19 mouse cellular contexts compared by ENCODE assay signal in genomic region chr14:120722546-120723112, GRCm38 (mm10).
DNase-seq lines count a peak whose midpoint lies in the region; ATAC-seq and TF ChIP-seq lines count a peak whose summit lies in the region.
"Had no signal": no experiment of that assay in that cellular context is flagged by ENCODE, and none has a peak within 500 bp of the region (broad histone marks: within the 10 kb centered on the region; RNA-seq: fewer than 3 reads in every experiment).

No protein-coding gene starts in this region.

- WGBS in heart, adult 2 months: 33% methylated on average over 6 of the region's 6 CpGs
- 26% methylated on average over 6 of the region's 6 CpGs for WGBS in lung, postnatal 0 days
- 71% methylated on average over 6 of the region's 6 CpGs for WGBS in hindbrain, embryonic 13.5 days

- no peaks in the 10 kb centered on the region for H3K36me3 ChIP-seq in heart, adult 2 months (ENCODE audit: control insufficient read depth, insufficient read depth, low read length)
- no peaks in the 10 kb centered on the region for H3K36me3 ChIP-seq in lung, postnatal 0 days (ENCODE audit: insufficient read depth, low read length)
- H3K36me3 ChIP-seq in hindbrain, embryonic 13.5 days: no peaks in the 10 kb centered on the region
- H3K36me3 ChIP-seq: embryonic facial prominence, embryonic 15.5 days; forebrain, embryonic 12.5 days; G1E had no signal

- H3K9me3 ChIP-seq in lung, postnatal 0 days (ENCODE audit: low read length): no peaks in the 10 kb centered on the region
- no peaks in the 10 kb centered on the region for H3K9me3 ChIP-seq in hindbrain, embryonic 13.5 days
- H3K9me3 ChIP-seq: embryonic facial prominence, embryonic 15.5 days; forebrain, embryonic 12.5 days had no signal

- peak; percentile 30 for ATAC-seq in lung, postnatal 0 days
- no peak for ATAC-seq in erythroblast, adult 5-6 weeks (replicated peaks; ENCODE audit: low FRiP score, poor library complexity, severe bottlenecking)
- no peak for ATAC-seq in hindbrain, embryonic 13.5 days (ENCODE audit: low FRiP score)
- ATAC-seq: inflammation-experienced regulatory T-cells, adult 6 months had no signal

- no peak overlapping the region for H3K4me3 ChIP-seq in heart, adult 2 months
- no peak overlapping the region for H3K4me3 ChIP-seq in lung, postnatal 0 days (ENCODE audit: low read depth, low read length)
- no peak overlapping the region for H3K4me3 ChIP-seq in hindbrain, embryonic 13.5 days
- H3K4me3 ChIP-seq: embryonic facial prominence, embryonic 15.5 days; forebrain, embryonic 12.5 days; megakaryocyte, embryonic 14.5 days had no signal

- no peak for TF ChIP-seq EP300 in heart, adult 2 months (IDR thresholded peaks at IDR 0.05; ENCODE audit: insufficient read depth, low read depth, low read length)
- TF ChIP-seq EP300 in lung, postnatal 0 days (IDR thresholded peaks at IDR 0.05): no peak

- no peak overlapping the region for H3K27ac ChIP-seq in heart, adult 2 months
- no peak overlapping the region for H3K27ac ChIP-seq in lung, postnatal 0 days (ENCODE audit: low read length)
- H3K27ac ChIP-seq in hindbrain, embryonic 13.5 days: no peak overlapping the region
- H3K27ac ChIP-seq: embryonic facial prominence, embryonic 15.5 days; forebrain, embryonic 12.5 days had no signal

- H3K27me3 ChIP-seq in heart, adult 2 months (ENCODE audit: control insufficient read depth, insufficient read depth, low read length): no peaks in the 10 kb centered on the region
- no peaks in the 10 kb centered on the region for H3K27me3 ChIP-seq in lung, postnatal 0 days (replicated peaks; ENCODE audit: insufficient read depth, low read length)
- no peaks in the 10 kb centered on the region for H3K27me3 ChIP-seq in hindbrain, embryonic 13.5 days
- H3K27me3 ChIP-seq: embryonic facial prominence, embryonic 15.5 days; forebrain, embryonic 12.5 days had no signal

- TF ChIP-seq POLR2A in heart, adult 2 months (IDR thresholded peaks at IDR 0.05; ENCODE audit: insufficient read depth, low read depth, low read length): no peak

- intact Hi-C loops in heart, adult 2 months (cut with DNase I): no loop called here

- H3K9ac ChIP-seq in heart, adult 2 months (ENCODE audit: low read depth, low read length): no peak overlapping the region
- H3K9ac ChIP-seq in lung, postnatal 0 days (replicated peaks; ENCODE audit: low read depth): no peak overlapping the region
- no peak overlapping the region for H3K9ac ChIP-seq in hindbrain, embryonic 13.5 days
- H3K9ac ChIP-seq: embryonic facial prominence, embryonic 15.5 days; forebrain, embryonic 12.5 days had no signal

- no peak for TF ChIP-seq CTCF in heart, adult 2 months (IDR thresholded peaks at IDR 0.05)
- peak; percentile 30; the same call in 1 of the 2 replicates for TF ChIP-seq CTCF in lung, postnatal 0 days (IDR thresholded peaks at IDR 0.05)

- no peak overlapping the region for H3K4me2 ChIP-seq in lung, postnatal 0 days (replicated peaks; ENCODE audit: low read depth, low read length)
- no peak overlapping the region for H3K4me2 ChIP-seq in hindbrain, embryonic 13.5 days
- H3K4me2 ChIP-seq: embryonic facial prominence, embryonic 15.5 days; forebrain, embryonic 12.5 days had no signal

- no peaks in the 10 kb centered on the region for H3K4me1 ChIP-seq in heart, adult 2 months (ENCODE audit: control insufficient read depth, insufficient read depth, low read length)
- H3K4me1 ChIP-seq in lung, postnatal 0 days (ENCODE audit: insufficient read depth, low read depth, low read length): no peaks in the 10 kb centered on the region
- H3K4me1 ChIP-seq in hindbrain, embryonic 13.5 days (replicated peaks): peaks cover 13% of the 10 kb centered on the region; the same call in 1 of the 2 replicates
- H3K4me1 ChIP-seq: embryonic facial prominence, embryonic 15.5 days; megakaryocyte, embryonic 14.5 days had no signal

- no peaks in the 10 kb centered on the region for H3K79me2 ChIP-seq in heart, adult 2 months (replicated peaks; ENCODE audit: control insufficient read depth, insufficient read depth, low read length)

- peak; percentile 72 for DNase-seq in heart, adult 11 months
- DNase-seq in heart, adult 2 months: no peak
- peak; percentile 12 for DNase-seq in Muller cell, postnatal 12 days (ENCODE audit: inconsistent ontology term)
- peak; percentile 52 for DNase-seq in kidney, postnatal 10 days
- peak; percentile 36 for DNase-seq in lung, postnatal 0 days (ENCODE audit: low spot score)
- DNase-seq in urinary bladder, adult 18-20 months (ENCODE audit: low spot score in 2 of 2): no peak
- DNase-seq: cerebellum, adult 18-20 months; cerebellum, postnatal 25 days; embryo, embryonic 11 days; liver; right cerebral cortex, postnatal 4 days; thymus, adult 2 months had no signal

Comparison
In these comparisons a context has a peak if more than half of its experiments do, and no peak if none do; other contexts are left out.
1. DNase-seq: peak in heart, adult 11 months (single experiment), Muller cell, postnatal 12 days (single experiment), kidney, postnatal 10 days (single experiment) and lung, postnatal 0 days (single experiment); none in heart, adult 2 months (0 of 2) and urinary bladder, adult 18-20 months (0 of 2).